Comparison of ENCODE assay signal across 14 mouse cellular contexts in genomic region chr14:21941581-21941980, GRCm38 (mm10).
"Had no signal": no experiment of that assay in that cellular context is flagged by ENCODE, and none has a peak within 500 bp of the region (broad histone marks: within the 10 kb centered on the region; RNA-seq: fewer than 3 reads in every experiment).

No protein-coding gene starts in this region.

- H3K4me3 ChIP-seq: left cerebral cortex, adult 2 months; limb, embryonic 12.5 days; liver, embryonic 13.5 days; midbrain, embryonic 10.5 days; myocyte; neural tube, embryonic 15.5 days had no signal

- H3K4me2 ChIP-seq: limb, embryonic 12.5 days; liver, embryonic 13.5 days; neural tube, embryonic 15.5 days had no signal

- ATAC-seq: liver, postnatal 0 days; midbrain, embryonic 16.5 days had no signal

- H3K27ac ChIP-seq: left cerebral cortex, adult 2 months; limb, embryonic 12.5 days; liver, embryonic 13.5 days; midbrain, embryonic 10.5 days; neural tube, embryonic 15.5 days had no signal

- H3K9ac ChIP-seq: limb, embryonic 12.5 days; liver, embryonic 13.5 days; liver, postnatal 0 days; neural tube, embryonic 15.5 days had no signal

- DNase-seq: kidney, postnatal 14 days; liver; liver, embryonic 13.5 days; liver, postnatal 0 days; right cerebral cortex, postnatal 4 days; spleen, adult 18-20 months; thymus, adult 18-20 months; thymus, postnatal 14 days had no signal

- H3K36me3 ChIP-seq: limb, embryonic 12.5 days; liver, embryonic 13.5 days; midbrain, embryonic 10.5 days; neural tube, embryonic 15.5 days had no signal

- H3K27me3 ChIP-seq: liver, embryonic 13.5 days had no signal

- H3K4me1 ChIP-seq: limb, embryonic 12.5 days; liver, embryonic 13.5 days; midbrain, embryonic 10.5 days; neural tube, embryonic 15.5 days had no signal

- H3K9me3 ChIP-seq: liver, embryonic 13.5 days; midbrain, embryonic 10.5 days had no signal
